Mouse (Mus musculus): ENCODE data around the gene Tnfrsf11a.

GRCm38 (mm10) chr1:105781391-105782146 is 1.1 kb downstream of the Tnfrsf11a start:
- TF ChIP-seq CEBPB (IDR thresholded peaks at IDR 0.05; ENCODE audit: insufficient read depth, poor library complexity, severe bottlenecking) (no peak), USF1 (IDR thresholded peaks at IDR 0.05; ENCODE audit: low read depth) (no peak), MYOG (IDR thresholded peaks at IDR 0.05; ENCODE audit: control insufficient read depth in 1 of 3, insufficient read depth in 1 of 3, insufficient read length in 2 of 3, low read depth in 2 of 3) (no peak), POLR2A (IDR thresholded peaks at IDR 0.05; ENCODE audit: insufficient read length, low read depth) (no peak), E2F4 (IDR thresholded peaks at IDR 0.05; ENCODE audit: insufficient read depth) (no peak), REST (IDR thresholded peaks at IDR 0.05; ENCODE audit: insufficient read depth, insufficient read length) (no peak), POLR2AphosphoS2 (IDR thresholded peaks at IDR 0.05; ENCODE audit: insufficient read length, low read depth) (no peak)
